Comparison of ENCODE assay signal across 24 mouse cellular contexts in genomic region chr7:128960575-128960974, GRCm38 (mm10).
DNase-seq lines count a peak whose midpoint lies in the region; ATAC-seq and TF ChIP-seq lines count a peak whose summit lies in the region.
"Had no signal": no experiment of that assay in that cellular context is flagged by ENCODE, and none has a peak within 500 bp of the region (broad histone marks: within the 10 kb centered on the region; RNA-seq: fewer than 3 reads in every experiment).

No protein-coding gene starts in this region.

- DNase-seq in adrenal gland, postnatal 10 days, result peak; percentile 5
- no peak for DNase-seq in adrenal gland, adult 18-20 months (ENCODE audit: low spot score in 2 of 2)
- DNase-seq in forebrain, embryonic 14.5 days (ENCODE audit: low spot score), result peak; percentile 37
- peak; percentile 17 to 24 for DNase-seq in layer of hippocampus, postnatal 10 days (ENCODE audit: low spot score in 2 of 2)
- DNase-seq in layer of hippocampus, adult 2 months (ENCODE audit: low spot score in 2 of 2), result no peak
- peak; percentile 44 for DNase-seq in brain, embryonic 14.5 days (ENCODE audit: low read depth)
- DNase-seq: B cell, adult 2 months; cerebellum, adult 11-12 months; cerebellum, adult 9-11 months; embryo, embryonic 11 days; gastrocnemius, postnatal 10 days; heart, adult 18-20 months; heart, postnatal 10 days; heart, postnatal 4 days; kidney, adult 18-20 months had no signal

- no peak overlapping the region for H3K4me2 ChIP-seq in forebrain, embryonic 14.5 days (ENCODE audit: low read length)
- no peak overlapping the region for H3K4me2 ChIP-seq in forebrain, embryonic 15.5 days (replicated peaks)
- H3K4me2 ChIP-seq: embryonic facial prominence, embryonic 15.5 days; hindbrain, embryonic 13.5 days; intestine, embryonic 15.5 days had no signal

- no peaks in the 10 kb centered on the region for H3K9me3 ChIP-seq in forebrain, embryonic 14.5 days (replicated peaks; ENCODE audit: control insufficient read depth, low read length)
- H3K9me3 ChIP-seq in forebrain, embryonic 15.5 days, result no peaks in the 10 kb centered on the region
- H3K9me3 ChIP-seq: embryonic facial prominence, embryonic 15.5 days; forebrain, embryonic 10.5 days; heart, embryonic 10.5 days; hindbrain, embryonic 13.5 days; intestine, embryonic 15.5 days had no signal

- no peak for ATAC-seq in forebrain, embryonic 14.5 days
- no peak for ATAC-seq in forebrain, embryonic 15.5 days (replicated peaks)
- ATAC-seq: CD4-positive, CD25-positive, alpha-beta regulatory T cell, adult 4 months; intestine, embryonic 15.5 days had no signal

- no peak for TF ChIP-seq POLR2A in brain, embryonic 14.5 days (IDR thresholded peaks at IDR 0.05; ENCODE audit: borderline replicate concordance, extremely low read depth, insufficient read depth, insufficient read length, poor library complexity, severe bottlenecking)

- no peaks in the 10 kb centered on the region for H3K36me3 ChIP-seq in forebrain, embryonic 14.5 days (ENCODE audit: control insufficient read depth, insufficient read depth, low read length)
- no peaks in the 10 kb centered on the region for H3K36me3 ChIP-seq in forebrain, embryonic 15.5 days
- H3K36me3 ChIP-seq: embryonic facial prominence, embryonic 15.5 days; forebrain, embryonic 10.5 days; G1E; heart, embryonic 10.5 days; hindbrain, embryonic 13.5 days; intestine, embryonic 15.5 days had no signal

- TF ChIP-seq CTCF in layer of hippocampus, adult 2 months (conservative IDR thresholded peaks at IDR 0.05), result no peak
- no peak for TF ChIP-seq CTCF in brain, embryonic 14.5 days (IDR thresholded peaks at IDR 0.05; ENCODE audit: borderline replicate concordance, extremely low read depth, insufficient read depth, insufficient read length)

- WGBS in forebrain, embryonic 14.5 days, result 80% methylated on average over 5 of the region's 5 CpGs
- 74% methylated on average over 5 of the region's 5 CpGs for WGBS in forebrain, embryonic 15.5 days

- no peak overlapping the region for H3K27ac ChIP-seq in forebrain, embryonic 14.5 days (ENCODE audit: low read depth, low read length)
- no peak overlapping the region for H3K27ac ChIP-seq in forebrain, embryonic 15.5 days (replicated peaks)
- no peak overlapping the region for H3K27ac ChIP-seq in layer of hippocampus, adult 2 months
- H3K27ac ChIP-seq: embryonic facial prominence, embryonic 15.5 days; forebrain, embryonic 10.5 days; heart, embryonic 10.5 days; hindbrain, embryonic 13.5 days; intestine, embryonic 15.5 days had no signal

- no peaks in the 10 kb centered on the region for H3K4me1 ChIP-seq in forebrain, embryonic 14.5 days (ENCODE audit: control insufficient read depth, insufficient read depth, low read length)
- H3K4me1 ChIP-seq in forebrain, embryonic 15.5 days, result peaks cover 4% of the 10 kb centered on the region; the same call in 1 of the 2 replicates
- H3K4me1 ChIP-seq: embryonic facial prominence, embryonic 15.5 days; forebrain, embryonic 10.5 days; heart, embryonic 10.5 days; hindbrain, embryonic 13.5 days; intestine, embryonic 15.5 days had no signal

- no peaks in the 10 kb centered on the region for H3K27me3 ChIP-seq in forebrain, embryonic 14.5 days (replicated peaks; ENCODE audit: control insufficient read depth, insufficient read depth, low read length)
- no peaks in the 10 kb centered on the region for H3K27me3 ChIP-seq in forebrain, embryonic 15.5 days
- H3K27me3 ChIP-seq: embryonic facial prominence, embryonic 15.5 days; hindbrain, embryonic 13.5 days; intestine, embryonic 15.5 days had no signal

- no peak overlapping the region for H3K4me3 ChIP-seq in forebrain, embryonic 14.5 days (ENCODE audit: low read depth, low read length)
- no peak overlapping the region for H3K4me3 ChIP-seq in forebrain, embryonic 15.5 days
- no peak overlapping the region for H3K4me3 ChIP-seq in layer of hippocampus, adult 2 months
- H3K4me3 ChIP-seq: embryonic facial prominence, embryonic 15.5 days; erythroblast, embryonic 14.5 days; forebrain, embryonic 10.5 days; heart, embryonic 10.5 days; hindbrain, embryonic 13.5 days; intestine, embryonic 15.5 days had no signal

- H3K9ac ChIP-seq in forebrain, embryonic 14.5 days (ENCODE audit: low read length), result no peak overlapping the region
- H3K9ac ChIP-seq in forebrain, embryonic 15.5 days (replicated peaks), result no peak overlapping the region
- H3K9ac ChIP-seq: embryonic facial prominence, embryonic 15.5 days; hindbrain, embryonic 13.5 days; intestine, embryonic 15.5 days had no signal

Comparison
In these comparisons a context has a peak if more than half of its experiments do, and no peak if none do; other contexts are left out.
1. DNase-seq: peak in adrenal gland, postnatal 10 days (single experiment), forebrain, embryonic 14.5 days (single experiment), layer of hippocampus, postnatal 10 days (2 of 2) and brain, embryonic 14.5 days (single experiment); none in adrenal gland, adult 18-20 months (0 of 2) and layer of hippocampus, adult 2 months (0 of 2).